ENCODE assay signal across 19 mouse cellular contexts in the genomic region with DNA sequence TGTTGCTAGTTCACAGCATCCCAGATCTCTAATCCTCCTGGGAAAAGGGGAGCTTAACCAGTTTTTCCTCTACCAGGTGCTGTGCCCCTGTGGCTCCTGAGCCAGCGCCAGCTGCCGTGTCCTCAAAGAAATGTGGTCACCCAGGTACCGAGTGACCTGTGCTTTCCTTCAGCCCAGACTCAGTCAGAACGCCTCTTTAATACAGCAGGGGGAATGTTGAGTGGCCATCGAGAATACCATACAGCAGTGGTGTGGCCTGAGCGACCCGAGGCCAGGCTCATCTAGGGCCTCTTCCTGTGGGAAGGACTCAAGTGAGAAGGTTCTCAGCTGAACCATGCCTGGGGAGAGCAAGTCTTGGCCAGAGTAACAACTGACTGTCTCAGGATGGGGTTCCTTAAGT.
A peak's percentile ranks its signal among the peaks of the same experiment; 100 is the strongest.
DNase-seq lines count a peak whose midpoint lies in the region; ATAC-seq and TF ChIP-seq lines count a peak whose summit lies in the region.
"Had no signal": no experiment of that assay in that cellular context is flagged by ENCODE, and none has a peak within 500 bp of the region (broad histone marks: within the 10 kb centered on the region; RNA-seq: fewer than 3 reads in every experiment).

No protein-coding gene starts in this region.

- no peaks in the 10 kb centered on the region for H3K36me3 ChIP-seq in lung, postnatal 0 days (ENCODE audit: insufficient read depth, low read length)
- H3K36me3 ChIP-seq: embryonic facial prominence, embryonic 12.5 days; forebrain, embryonic 15.5 days had no signal

- 62% methylated on average over 7 of the region's 7 CpGs for WGBS in lung, postnatal 0 days

- ATAC-seq in lung, postnatal 0 days: peak; percentile 80
- ATAC-seq: activated CD4-positive, CD25-positive, alpha-beta regulatory T cell, adult 4 months; forebrain, embryonic 13.5 days; forebrain, embryonic 15.5 days; forebrain, postnatal 0 days had no signal

- peak; percentile 40; the same call in 1 of the 2 replicates for TF ChIP-seq EP300 in lung, postnatal 0 days (IDR thresholded peaks at IDR 0.05)

- no peaks in the 10 kb centered on the region for H3K9me3 ChIP-seq in lung, postnatal 0 days (ENCODE audit: low read length)
- H3K9me3 ChIP-seq: embryonic facial prominence, embryonic 10.5 days; embryonic facial prominence, embryonic 12.5 days; forebrain, embryonic 13.5 days; forebrain, embryonic 15.5 days had no signal

- no peak overlapping the region for H3K4me2 ChIP-seq in lung, postnatal 0 days (replicated peaks; ENCODE audit: low read depth, low read length)
- H3K4me2 ChIP-seq: embryonic facial prominence, embryonic 12.5 days; forebrain, embryonic 13.5 days; forebrain, embryonic 15.5 days had no signal

- H3K4me3 ChIP-seq in lung, postnatal 0 days (ENCODE audit: low read depth, low read length): no peak overlapping the region
- H3K4me3 ChIP-seq: embryonic facial prominence, embryonic 10.5 days; embryonic facial prominence, embryonic 12.5 days; forebrain, embryonic 13.5 days; forebrain, embryonic 15.5 days had no signal

- DNase-seq in lung, postnatal 0 days (ENCODE audit: low spot score): peak; percentile 33
- DNase-seq in lung, postnatal 10 days: no peak
- peak; percentile 70 for DNase-seq in R1 (ENCODE audit: low read depth, low spot score)
- DNase-seq in lung, postnatal 36 days: peak; percentile 39
- no peak for DNase-seq in kidney, adult 8-10 months
- DNase-seq: adrenal gland, adult 8-10 months; adrenal gland, postnatal 14 days; adrenal gland, postnatal 36 days; cerebellum, adult 11-12 months; cerebellum, adult 2 months; cerebellum, adult 9-10 months; cerebellum, postnatal 10 days; cerebellum, postnatal 25 days; forebrain, postnatal 0 days had no signal

- H3K4me1 ChIP-seq in lung, postnatal 0 days (ENCODE audit: insufficient read depth, low read depth, low read length): no peaks in the 10 kb centered on the region
- H3K4me1 ChIP-seq: forebrain, embryonic 13.5 days; forebrain, embryonic 15.5 days had no signal

- H3K9ac ChIP-seq in lung, postnatal 0 days (replicated peaks; ENCODE audit: low read depth): no peak overlapping the region
- H3K9ac ChIP-seq: embryonic facial prominence, embryonic 12.5 days; forebrain, embryonic 13.5 days; forebrain, embryonic 15.5 days; forebrain, postnatal 0 days had no signal

- H3K27me3 ChIP-seq in lung, postnatal 0 days (replicated peaks; ENCODE audit: insufficient read depth, low read length): no peaks in the 10 kb centered on the region
- H3K27me3 ChIP-seq: embryonic facial prominence, embryonic 12.5 days; forebrain, embryonic 13.5 days; forebrain, embryonic 15.5 days had no signal

- TF ChIP-seq CTCF in lung, postnatal 0 days (IDR thresholded peaks at IDR 0.05): no peak

- H3K27ac ChIP-seq in lung, postnatal 0 days (ENCODE audit: low read length): no peak overlapping the region; the same call in 1 of the 2 replicates
- H3K27ac ChIP-seq: embryonic facial prominence, embryonic 10.5 days; embryonic facial prominence, embryonic 12.5 days; forebrain, embryonic 13.5 days; forebrain, embryonic 15.5 days had no signal

Comparison
In these comparisons a context has a peak if more than half of its experiments do, and no peak if none do; other contexts are left out.
1. DNase-seq: peak in lung, postnatal 0 days (single experiment), R1 (single experiment) and lung, postnatal 36 days (single experiment); none in lung, postnatal 10 days (single experiment) and kidney, adult 8-10 months (0 of 2).